Mouse (Mus musculus) spleen, postnatal 0 days (tissue): ENCODE measurements around the gene Olfr651. TPM values are rescaled to one million over a fixed set of nuclear protein-coding genes. Genes with fewer than 3 reads are reported as not detected.

Experiments used
- polyA plus RNA-seq: library from polyadenylated mRNA; unstranded; fragments of >200 nt; fragmentation: Nextera tagmentation; extraction: Ambion mirVana; gene quantifications from 2 replicates; pipeline ENCODE4 v1.2.1, GENCODE M21; 2015

Gene Olfr651
- polyA plus RNA-seq: not detected in 2 replicates

DNA sequence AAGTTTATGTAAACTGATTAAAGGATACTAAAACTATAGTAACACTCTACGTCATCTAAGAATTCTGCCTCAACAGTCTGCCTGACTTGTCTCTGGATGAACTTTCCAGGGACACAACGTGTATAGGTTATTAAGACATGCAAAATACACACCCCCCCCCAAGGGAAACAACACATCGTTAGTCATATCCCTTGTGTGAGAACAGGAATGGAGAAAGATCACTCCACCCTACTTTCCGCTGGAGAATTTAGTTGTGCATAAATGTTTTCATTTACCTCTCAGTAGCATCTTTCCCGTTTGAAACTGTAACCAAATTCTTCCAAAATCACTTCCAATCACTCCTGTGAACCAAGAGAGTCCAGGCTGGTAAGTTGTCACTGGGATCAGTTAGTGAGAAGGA lies at the start of gene Olfr651:
Gene Olfr651 (plus strand): TSS at position 301 of the 400 bp plus-strand sequence.

DNA sequence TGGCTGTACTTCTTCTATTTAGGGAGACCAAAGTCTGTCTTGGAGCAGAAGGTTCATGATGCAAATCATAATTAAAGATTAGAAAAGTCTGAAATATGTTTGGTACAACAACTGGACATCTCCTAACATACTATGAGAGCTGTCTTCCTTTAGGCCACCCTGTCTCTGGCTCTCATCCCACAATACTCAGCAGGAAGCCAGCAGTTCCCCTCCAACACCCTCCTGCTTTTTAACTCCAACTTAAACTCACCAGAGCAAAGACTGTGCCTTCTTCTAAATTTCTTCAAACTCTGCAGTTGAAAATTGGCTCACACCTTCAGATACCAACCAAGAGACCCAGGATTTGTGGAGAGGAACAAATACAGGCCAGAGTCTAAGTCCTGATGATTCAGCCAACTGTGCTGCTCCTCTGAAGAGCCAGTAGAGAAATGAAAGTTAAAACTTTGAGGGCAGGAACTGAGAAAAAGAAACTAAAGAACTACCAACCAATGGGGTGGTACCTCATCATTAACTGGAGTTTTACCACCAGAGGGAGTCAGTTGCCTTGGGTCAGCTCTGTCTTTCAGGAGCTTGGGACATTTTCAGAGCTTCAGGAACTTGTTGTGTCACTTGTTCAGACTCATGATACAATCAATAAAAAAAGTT lies 42.4 kb upstream of the Olfr651 start, which contains the start of gene Trim30d:
Gene Trim30d (minus strand): TSS at position 429 of the 645 bp plus-strand sequence.

DNA sequence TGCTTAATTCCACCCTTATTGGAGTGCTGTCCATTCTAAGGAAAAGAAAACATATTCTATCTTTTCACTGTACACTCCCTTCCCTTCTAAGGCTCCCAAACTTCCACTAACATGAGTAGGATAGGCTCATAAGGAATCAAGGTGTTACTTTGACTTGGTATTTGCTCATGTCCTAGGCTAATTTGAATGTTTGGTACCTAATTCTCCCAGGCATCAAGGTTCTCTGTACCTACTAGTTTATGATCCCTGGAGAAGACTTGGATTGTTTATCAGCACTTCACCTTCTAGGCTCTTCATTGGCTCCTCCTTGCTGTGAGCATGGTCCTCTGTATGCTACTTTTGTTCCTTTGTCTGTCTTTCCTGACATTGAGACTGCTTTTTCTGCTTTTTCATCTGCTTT lies 10.7 kb downstream of the Olfr651 start, which contains the start of gene Olfr652:
Gene Olfr652 (plus strand): TSS at position 301 of the 400 bp plus-strand sequence.

DNA sequence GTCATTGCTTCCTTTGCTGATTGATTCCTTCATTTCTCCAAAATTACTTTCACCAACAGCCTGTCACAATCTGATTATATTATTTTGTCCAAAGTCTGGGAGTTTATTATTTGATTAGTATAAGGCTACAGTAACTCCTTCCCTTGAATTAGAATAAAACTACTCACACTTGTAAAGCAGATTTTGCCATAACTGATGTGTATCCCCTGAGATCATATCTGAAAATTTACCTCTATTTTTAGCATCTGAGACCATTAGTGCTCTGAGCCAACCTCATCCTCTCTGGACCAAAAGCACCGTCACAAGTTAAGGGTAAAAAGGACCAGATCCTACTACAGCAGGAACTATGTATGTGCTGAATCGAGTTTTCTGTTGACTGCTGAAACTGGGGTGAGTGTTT lies 27.1 kb downstream of the Olfr651 start, which contains the start of gene Olfr653:
Gene Olfr653 (plus strand): TSS at position 301 of the 400 bp plus-strand sequence.

DNA sequence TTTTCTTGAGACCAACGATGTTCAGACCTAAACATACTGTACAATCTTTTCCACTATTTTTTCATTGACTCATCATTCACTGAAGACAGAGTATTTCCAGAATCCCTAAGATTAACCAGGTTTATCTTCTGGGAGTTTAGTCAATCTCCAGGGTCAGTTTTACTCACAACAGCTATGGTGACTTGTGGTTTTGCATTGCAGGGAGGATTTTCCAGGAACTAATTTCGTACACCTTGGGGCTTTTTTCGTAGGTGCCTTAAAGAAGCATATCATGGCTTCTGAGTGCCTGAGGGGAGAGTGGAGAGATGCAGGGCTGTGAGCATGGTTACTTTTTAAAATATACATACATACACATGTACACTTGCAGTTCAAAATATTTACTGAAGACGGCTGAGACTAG lies 36.8 kb downstream of the Olfr651 start, which contains the start of gene Olfr654:
Gene Olfr654 (plus strand): TSS at position 301 of the 400 bp plus-strand sequence.

DNA sequence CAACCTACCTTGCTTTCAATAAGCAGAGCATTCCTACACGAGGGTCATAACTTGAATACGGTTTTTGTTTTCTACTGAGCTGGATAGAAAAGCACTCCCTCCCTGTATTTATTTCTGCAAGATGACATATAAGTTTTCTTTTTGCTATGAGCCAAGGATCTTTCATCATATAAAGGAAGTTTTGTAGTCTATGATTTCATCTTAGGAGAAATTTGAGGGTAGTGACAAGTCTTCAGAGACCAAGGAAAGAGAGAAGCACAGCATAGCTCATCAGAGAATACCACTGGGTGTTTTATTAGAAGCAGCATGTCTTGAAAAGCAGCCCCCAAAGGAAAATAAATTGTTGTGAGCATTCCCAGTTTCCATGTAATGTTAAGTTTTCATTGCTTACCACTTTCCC lies 51.7 kb downstream of the Olfr651 start, which contains the start of gene Olfr655:
Gene Olfr655 (minus strand): TSS at position 101 of the 400 bp plus-strand sequence.

Other genes with a start within 250 kb of the Olfr651 start
- gene Trim12a, start 234.7 kb upstream of the Olfr651 start, polyA plus RNA-seq: 13.9 and 19.1 TPM in 2 replicates
- gene Trim34b, start 220.7 kb upstream of the Olfr651 start, polyA plus RNA-seq: 0.13 TPM in 1 of 2 replicates, not detected in the other
- gene Trim12c, start 196.8 kb upstream of the Olfr651 start, polyA plus RNA-seq: 5.1 and 7.7 TPM in 2 replicates
- gene Trim30b, start 180.2 kb upstream of the Olfr651 start, polyA plus RNA-seq: 6.6 and 7.3 TPM in 2 replicates
- gene Trim30c, start 149.3 kb upstream of the Olfr651 start, polyA plus RNA-seq: 0.32 and 0.52 TPM in 2 replicates
- 9.0 and 12.5 TPM in 2 replicates for gene Trim30a, start 84.9 kb upstream of the Olfr651 start, polyA plus RNA-seq
- gene Trim30d, start 42.3 kb upstream of the Olfr651 start, polyA plus RNA-seq: 6.6 and 8.9 TPM in 2 replicates
- gene Olfr652, start 10.8 kb downstream of the Olfr651 start, polyA plus RNA-seq: not detected in 2 replicates
- not detected in 2 replicates for gene Olfr653, start 27.2 kb downstream of the Olfr651 start, polyA plus RNA-seq
- gene Olfr654, start 36.9 kb downstream of the Olfr651 start, polyA plus RNA-seq: not detected in 2 replicates
- gene Olfr655, start 51.6 kb downstream of the Olfr651 start, polyA plus RNA-seq: not detected in 2 replicates
- not detected in 2 replicates for gene Olfr656, start 63.8 kb downstream of the Olfr651 start, polyA plus RNA-seq
- gene Olfr657, start 74.7 kb downstream of the Olfr651 start, polyA plus RNA-seq: not detected in 2 replicates
- not detected in 2 replicates for gene Olfr658, start 97.2 kb downstream of the Olfr651 start, polyA plus RNA-seq
- not detected in 2 replicates for gene Olfr659, start 116.6 kb downstream of the Olfr651 start, polyA plus RNA-seq
- not detected in 2 replicates for gene Olfr661, start 136.4 kb downstream of the Olfr651 start, polyA plus RNA-seq
- gene Usp17le, start 227.3 kb downstream of the Olfr651 start, polyA plus RNA-seq: not detected in 2 replicates